Mouse (Mus musculus): ENCODE measurements around the gene Rasa4.
"Not testable (repeated sequence)": the region's sequence is repeated elsewhere in the genome, so short reads cannot be mapped to it uniquely, and the experiment has no call there.

The Rasa4 gene

GRCm38 (mm10) chr5:136057085-136057484 is 26.6 kb upstream of the Rasa4 start:
- in situ Hi-C loops (cut with MboI; ENCODE audit: low pct_unique_long_range_greater_than_20kb in 1 of 2, low sequenced_read_pairs in 2 of 2, unreplicated experiment in 1 of 2), result loop anchor here in 1 of 2 experiments (5.0 kb wide), 1 partner anchor 85 kb away; the partner anchor contains the start of gene Ssc4d

GRCm38 (mm10) chr5:136061567-136061966 is 22.1 kb upstream of the Rasa4 start:
- in situ Hi-C loops (cut with MboI; ENCODE audit: low pct_unique_long_range_greater_than_20kb in 1 of 2, low sequenced_read_pairs in 2 of 2, unreplicated experiment in 1 of 2), result no loop called here

- in situ Hi-C loops (cut with MboI; ENCODE audit: low pct_unique_long_range_greater_than_20kb in 1 of 2, low sequenced_read_pairs in 2 of 2, unreplicated experiment in 1 of 2), result no loop called here
Observed at GRCm38 (mm10) chr5:136063920-136064319, 19.8 kb upstream of the Rasa4 start.

- in situ Hi-C loops (cut with MboI; ENCODE audit: low pct_unique_long_range_greater_than_20kb in 1 of 2, low sequenced_read_pairs in 2 of 2, unreplicated experiment in 1 of 2), result not testable (repeated sequence)
Observed at GRCm38 (mm10) chr5:136066404-136067148, 17.1 kb upstream of the Rasa4 start.

GRCm38 (mm10) chr5:136069411-136069810 is 14.3 kb upstream of the Rasa4 start:
- in situ Hi-C loops (cut with MboI; ENCODE audit: low pct_unique_long_range_greater_than_20kb in 1 of 2, low sequenced_read_pairs in 2 of 2, unreplicated experiment in 1 of 2), result no loop called here

- in situ Hi-C loops (cut with MboI; ENCODE audit: low pct_unique_long_range_greater_than_20kb in 1 of 2, low sequenced_read_pairs in 2 of 2, unreplicated experiment in 1 of 2), result no loop called here
Observed at GRCm38 (mm10) chr5:136073051-136073450, 10.7 kb upstream of the Rasa4 start.

GRCm38 (mm10) chr5:136073526-136073925 is 10.2 kb upstream of the Rasa4 start:
- in situ Hi-C loops (cut with MboI; ENCODE audit: low pct_unique_long_range_greater_than_20kb in 1 of 2, low sequenced_read_pairs in 2 of 2, unreplicated experiment in 1 of 2), result no loop called here

- in situ Hi-C loops (cut with MboI; ENCODE audit: low pct_unique_long_range_greater_than_20kb in 1 of 2, low sequenced_read_pairs in 2 of 2, unreplicated experiment in 1 of 2), result no loop called here
Observed at GRCm38 (mm10) chr5:136075076-136075475, 8.6 kb upstream of the Rasa4 start.

GRCm38 (mm10) chr5:136076284-136076683 is 7.4 kb upstream of the Rasa4 start:
- in situ Hi-C loops (cut with MboI; ENCODE audit: low pct_unique_long_range_greater_than_20kb in 1 of 2, low sequenced_read_pairs in 2 of 2, unreplicated experiment in 1 of 2), result no loop called here

- in situ Hi-C loops (cut with MboI; ENCODE audit: low pct_unique_long_range_greater_than_20kb in 1 of 2, low sequenced_read_pairs in 2 of 2, unreplicated experiment in 1 of 2), result no loop called here
Observed at GRCm38 (mm10) chr5:136077001-136077550, 6.6 kb upstream of the Rasa4 start.

GRCm38 (mm10) chr5:136078136-136078535 is 5.6 kb upstream of the Rasa4 start:
- in situ Hi-C loops (cut with MboI; ENCODE audit: low pct_unique_long_range_greater_than_20kb in 1 of 2, low sequenced_read_pairs in 2 of 2, unreplicated experiment in 1 of 2), result no loop called here

GRCm38 (mm10) chr5:136082345-136082744 is 1.4 kb upstream of the Rasa4 start:
- in situ Hi-C loops (cut with MboI; ENCODE audit: low pct_unique_long_range_greater_than_20kb in 1 of 2, low sequenced_read_pairs in 2 of 2, unreplicated experiment in 1 of 2), result loop anchor here in 1 of 2 experiments (5.0 kb wide), 1 partner anchor 185 kb away; no protein-coding TSS in a partner anchor

GRCm38 (mm10) chr5:136084144-136084881 is 597 bp downstream of the Rasa4 start:
- in situ Hi-C loops (cut with MboI; ENCODE audit: low pct_unique_long_range_greater_than_20kb in 1 of 2, low sequenced_read_pairs in 2 of 2, unreplicated experiment in 1 of 2), result loop anchor here in 1 of 2 experiments (5.0 kb wide), 1 partner anchor 187 kb away; no protein-coding TSS in a partner anchor

GRCm38 (mm10) chr5:136084891-136085651 is 1.4 kb downstream of the Rasa4 start:
- in situ Hi-C loops (cut with MboI; ENCODE audit: low pct_unique_long_range_greater_than_20kb in 1 of 2, low sequenced_read_pairs in 2 of 2, unreplicated experiment in 1 of 2), result loop anchor here in 1 of 2 experiments (5.0 kb wide), 1 partner anchor 188 kb away; no protein-coding TSS in a partner anchor

- in situ Hi-C loops (cut with MboI; ENCODE audit: low pct_unique_long_range_greater_than_20kb in 1 of 2, low sequenced_read_pairs in 2 of 2, unreplicated experiment in 1 of 2), result no loop called here
Observed at GRCm38 (mm10) chr5:136086290-136086689, 2.6 kb downstream of the Rasa4 start.

- in situ Hi-C loops (cut with MboI; ENCODE audit: low pct_unique_long_range_greater_than_20kb in 1 of 2, low sequenced_read_pairs in 2 of 2, unreplicated experiment in 1 of 2), result no loop called here
Observed at GRCm38 (mm10) chr5:136088821-136089575, 5.3 kb downstream of the Rasa4 start.

GRCm38 (mm10) chr5:136091927-136092326 is 8.2 kb downstream of the Rasa4 start:
- in situ Hi-C loops (cut with MboI; ENCODE audit: low pct_unique_long_range_greater_than_20kb in 1 of 2, low sequenced_read_pairs in 2 of 2, unreplicated experiment in 1 of 2), result no loop called here
